ENCODE assay signal across 8 mouse cellular contexts in the genomic region with DNA sequence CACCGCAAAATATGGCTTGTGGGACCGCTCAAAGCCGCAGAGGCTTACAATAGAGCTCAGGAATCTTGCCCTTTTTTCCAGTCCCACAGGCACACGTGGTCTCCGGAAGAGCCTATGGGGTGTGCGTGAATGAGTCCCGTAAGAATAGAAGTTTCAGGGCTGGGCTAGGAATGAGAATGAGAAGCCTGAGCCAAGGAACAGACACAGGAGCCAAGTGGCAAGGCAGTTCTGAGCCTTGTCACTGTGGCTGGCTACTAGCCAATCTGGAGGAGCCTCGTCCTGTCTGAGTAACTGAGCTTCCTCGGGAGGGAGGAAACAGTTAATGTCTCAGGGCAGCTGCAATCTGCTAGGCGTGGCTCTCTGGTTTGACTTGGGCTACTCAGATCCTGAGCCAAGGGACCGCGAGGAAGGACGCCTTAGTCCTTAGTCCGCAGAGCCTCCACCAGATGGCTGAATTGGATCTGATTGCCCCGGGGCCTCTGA. TPM values are rescaled to one million over a fixed set of nuclear protein-coding genes. Genes with fewer than 3 reads are reported as not detected.
DNase-seq lines count a peak whose midpoint lies in the region; ATAC-seq lines count a peak whose summit lies in the region.

A gene (plus strand): TSS at position 173 of the 483 bp plus-strand sequence.

- 8% methylated on average over 15 of the region's 15 CpGs for WGBS in hindbrain, embryonic 13.5 days

- H3K27me3 ChIP-seq in hindbrain, embryonic 13.5 days = no peaks in the 10 kb centered on the region

- peak; percentile 87 for ATAC-seq in hindbrain, embryonic 13.5 days (ENCODE audit: low FRiP score)

- H3K27ac ChIP-seq in hindbrain, embryonic 13.5 days = peak within 1 kb of the TSS; percentile 74

- H3K4me1 ChIP-seq in hindbrain, embryonic 13.5 days (replicated peaks) = peaks cover 14% of the 10 kb centered on the region

- H3K9me3 ChIP-seq in hindbrain, embryonic 13.5 days = no peaks in the 10 kb centered on the region

- peak within 1 kb of the TSS; percentile 70 for H3K9ac ChIP-seq in hindbrain, embryonic 13.5 days

- peak within 1 kb of the TSS; percentile 45 for H3K4me3 ChIP-seq in hindbrain, embryonic 13.5 days

- DNase-seq in ZHBTc4 (ENCODE audit: low read depth, low spot score) = peak; percentile 92
- DNase-seq in cerebellum, postnatal 36 days = peak; percentile 37 to 41
- DNase-seq in frontal cortex, postnatal 25 days (ENCODE audit: low spot score in 2 of 2) = peak; percentile 10 to 14
- DNase-seq in left cerebral cortex, adult 18-20 months (ENCODE audit: low spot score in 2 of 2) = peak; percentile 26 to 28
- peak; percentile 91 for DNase-seq in lung, postnatal 36 days
- DNase-seq in retina, postnatal 1 day = peak; percentile 79
- peak; percentile 55 to 74 for DNase-seq in urinary bladder, adult 18-20 months (ENCODE audit: low spot score in 2 of 2)

- H3K4me2 ChIP-seq in hindbrain, embryonic 13.5 days = peak within 1 kb of the TSS; percentile 72

- H3K36me3 ChIP-seq in hindbrain, embryonic 13.5 days = no peaks in the 10 kb centered on the region

RNA-seq across cellular contexts. Expression of the gene that starts here (rescaled TPM):
- 6.8 and 7.9 TPM in 2 replicates for polyA plus RNA-seq in hindbrain, embryonic 13.5 days (2015; fragmentation: Nextera tagmentation; extraction: Ambion mirVana)
- total RNA-seq in left cerebral cortex, adult 18-20 months (2021) = 1 to 10 TPM; 2.4 to 2.6 TPM

Comparison
In these comparisons a context has a peak if more than half of its experiments do, and no peak if none do; other contexts are left out.
1. Peak in every context shown above with its lines: DNase-seq, ATAC-seq, H3K4me3 ChIP-seq and H3K27ac ChIP-seq.
2. DNase-seq: peak in every context shown above with its lines; median percentile 92 in ZHBTc4; 91 in lung, postnatal 36 days; 79 in retina, postnatal 1 day; 64 in urinary bladder, adult 18-20 months; 39 in cerebellum, postnatal 36 days; 27 in left cerebral cortex, adult 18-20 months; 12 in frontal cortex, postnatal 25 days.